Mouse (Mus musculus): Measurements from ENCODE around the gene Mcemp1. TPM values are rescaled to one million over a fixed set of nuclear protein-coding genes. Genes with fewer than 3 reads are reported as not detected.

Mcemp1 gene
- total and polyA plus RNA-seq, 3 experiments, result 0.49 TPM; not detected in 2

Other genes with a start within 250 kb of the Mcemp1 start
- 10 to 100 TPM; 10.4 TPM for gene Pex11g, start 198.1 kb upstream of the Mcemp1 start, total RNA-seq (2021)
- 11.8 and 16.9 TPM in 2 replicates for gene Pex11g, start 198.1 kb upstream of the Mcemp1 start, polyA plus RNA-seq (2012; rRNA removed)
- under 1 TPM in 1 of 2 experiments, not detected in 1; 0.17 TPM for gene Tex45, start 194.9 kb upstream of the Mcemp1 start, total RNA-seq (2021)
- gene Tex45, start 194.9 kb upstream of the Mcemp1 start, polyA plus RNA-seq (2012; rRNA removed), result 0.16 and 0.17 TPM in 2 replicates
- 10 to 100 TPM; 22.5 to 23.2 TPM for gene Zfp358, start 172.6 kb upstream of the Mcemp1 start, total RNA-seq (2021)
- gene Zfp358, start 172.6 kb upstream of the Mcemp1 start, polyA plus RNA-seq (2012; rRNA removed), result 80.1 and 81.3 TPM in 2 replicates
- gene Mcoln1, start 165.3 kb upstream of the Mcemp1 start, total RNA-seq (2021), result 10 to 100 TPM; 42.5 to 45.0 TPM
- 1,409 and 1,463 TPM in 2 replicates for gene Mcoln1, start 165.3 kb upstream of the Mcemp1 start, polyA plus RNA-seq (2012; rRNA removed)
- gene Pnpla6, start 150.4 kb upstream of the Mcemp1 start, total RNA-seq (2021), result 10 to 100 TPM; 35.2 to 38.8 TPM
- 48.3 and 54.6 TPM in 2 replicates for gene Pnpla6, start 150.4 kb upstream of the Mcemp1 start, polyA plus RNA-seq (2012; rRNA removed)
- gene C330021F23Rik, start 97.8 kb upstream of the Mcemp1 start, total RNA-seq (2021), result not detected
- 0.11 TPM in 1 of 2 replicates, not detected in the other for gene C330021F23Rik, start 97.8 kb upstream of the Mcemp1 start, polyA plus RNA-seq (2012; rRNA removed)
- gene Camsap3, start 78.5 kb upstream of the Mcemp1 start, total RNA-seq (2021), result 10 to 100 TPM in 1 of 2 experiments, 1 to 10 TPM in 1; 5.2 to 13.3 TPM
- 6.4 and 7.4 TPM in 2 replicates for gene Camsap3, start 78.5 kb upstream of the Mcemp1 start, polyA plus RNA-seq (2012; rRNA removed)
- gene Xab2, start 44.4 kb upstream of the Mcemp1 start, total RNA-seq (2021), result 10 to 100 TPM; 34.8 to 36.8 TPM
- gene Xab2, start 44.4 kb upstream of the Mcemp1 start, polyA plus RNA-seq (2012; rRNA removed), result 40.7 and 40.9 TPM in 2 replicates
- 100 to 1,000 TPM; 153 to 159 TPM for gene Pet100, start 44.2 kb upstream of the Mcemp1 start, total RNA-seq (2021)
- gene Pet100, start 44.2 kb upstream of the Mcemp1 start, polyA plus RNA-seq (2012; rRNA removed), result 1.7 and 2.2 TPM in 2 replicates
- not detected for gene Pcp2, start 40.2 kb upstream of the Mcemp1 start, total RNA-seq (2021)
- not detected in 2 replicates for gene Pcp2, start 40.2 kb upstream of the Mcemp1 start, polyA plus RNA-seq (2012; rRNA removed)
- gene Stxbp2, start 34.8 kb upstream of the Mcemp1 start, total RNA-seq (2021), result 100 to 1,000 TPM in 1 of 2 experiments, 10 to 100 TPM in 1; 72.1 to 131 TPM
- 106 and 141 TPM in 2 replicates for gene Stxbp2, start 34.8 kb upstream of the Mcemp1 start, polyA plus RNA-seq (2012; rRNA removed)
- 100 to 1,000 TPM; 165 to 223 TPM for gene Retn, start 10.0 kb upstream of the Mcemp1 start, total RNA-seq (2021)
- gene Retn, start 10.0 kb upstream of the Mcemp1 start, polyA plus RNA-seq (2012; rRNA removed), result 59.9 and 96.4 TPM in 2 replicates
- 10 to 100 TPM; 59.0 to 69.8 TPM for gene Fcor, start 6.6 kb downstream of the Mcemp1 start, total RNA-seq (2021)
- 18.3 and 18.8 TPM in 2 replicates for gene Fcor, start 6.6 kb downstream of the Mcemp1 start, polyA plus RNA-seq (2012; rRNA removed)
- 10 to 100 TPM; 19.3 to 19.6 TPM for gene Trappc5, start 10.5 kb downstream of the Mcemp1 start, total RNA-seq (2021)
- gene Trappc5, start 10.5 kb downstream of the Mcemp1 start, polyA plus RNA-seq (2012; rRNA removed), result 29.7 and 35.8 TPM in 2 replicates
- under 1 TPM in 1 of 2 experiments, not detected in 1; 0.41 TPM for gene Fcer2a, start 28.4 kb downstream of the Mcemp1 start, total RNA-seq (2021)
- 0.07 and 0.26 TPM in 2 replicates for gene Fcer2a, start 28.4 kb downstream of the Mcemp1 start, polyA plus RNA-seq (2012; rRNA removed)
- gene Clec4g, start 54.9 kb downstream of the Mcemp1 start, total RNA-seq (2021), result under 1 TPM in 1 of 2 experiments, not detected in 1; 0.24 TPM
- gene Clec4g, start 54.9 kb downstream of the Mcemp1 start, polyA plus RNA-seq (2012; rRNA removed), result 0.08 TPM in 1 of 2 replicates, not detected in the other
- under 1 TPM; 0.90 to 0.92 TPM for gene Cd209a, start 83.2 kb downstream of the Mcemp1 start, total RNA-seq (2021)
- gene Cd209a, start 83.2 kb downstream of the Mcemp1 start, polyA plus RNA-seq (2012; rRNA removed), result 0.19 TPM in 1 of 2 replicates, not detected in the other
- gene Cd209e, start 188.6 kb downstream of the Mcemp1 start, total RNA-seq (2021), result not detected
- not detected in 2 replicates for gene Cd209e, start 188.6 kb downstream of the Mcemp1 start, polyA plus RNA-seq (2012; rRNA removed)
- gene Cd209d, start 212.8 kb downstream of the Mcemp1 start, total RNA-seq (2021), result 1 to 10 TPM; 1.3 TPM
- gene Cd209d, start 212.8 kb downstream of the Mcemp1 start, polyA plus RNA-seq (2012; rRNA removed), result 0.30 TPM in 1 of 2 replicates, not detected in the other